Mouse (Mus musculus): Measurements from ENCODE around the gene Vrk3.

GRCm38 (mm10) chr7:44768129-44768528 lies 19.9 kb downstream of the Vrk3 start:
- TF ChIP-seq CTCF (IDR thresholded peaks at IDR 0.05; ENCODE audit: low read depth, low read length) (no peak), POLR2A (IDR thresholded peaks at IDR 0.05; ENCODE audit: extremely low read depth, insufficient read depth, low read length) (no peak)

All from liver, adult 2 months (tissue).